Mouse (Mus musculus) midbrain, embryonic 14.5 days (tissue): ENCODE data around the gene Smtn. TPM values are rescaled to one million over a fixed set of nuclear protein-coding genes. Genes with fewer than 3 reads are reported as not detected.

ENCODE experiments used
- ATAC-seq: fragments of 200-750 bp; cut with Nextera tagmentation; 2 replicates; pipeline ENCODE4 v1.8.0; 2017; ENCODE audit warnings: moderate number of reproducible peaks, moderate library complexity; ENCODE audit not compliant: low FRiP score, low TSS enrichment
- DNase-seq: peaks from one replicate; pipeline ENCODE4 v3.0.0-alpha.2; 2015
- H3K27ac ChIP-seq: fragments of 300-500 bp; sonication (generic); replicated peaks from 2 replicates; pipeline ENCODE4 v1.5.1; 2014; ENCODE audit warnings: mild to moderate bottlenecking, low read depth, low read length, moderate library complexity
- H3K27me3 ChIP-seq: fragments of 300-500 bp; sonication (generic); 2 replicates; pipeline ENCODE4 v1.6.1; 2014; ENCODE audit warnings: low read length, control low read depth, mixed read lengths; ENCODE audit not compliant: control insufficient read depth, insufficient read depth
- H3K36me3 ChIP-seq: fragments of 300-500 bp; sonication (generic); 2 replicates; pipeline ENCODE4 v1.6.1; 2014; ENCODE audit warnings: low read length, control low read depth; ENCODE audit not compliant: control insufficient read depth, insufficient read depth
- H3K4me1 ChIP-seq: fragments of 300-500 bp; sonication (generic); 2 replicates; pipeline ENCODE4 v1.6.1; 2014; ENCODE audit warnings: mild to moderate bottlenecking, antibody characterized with exemption, low read length, control low read depth; ENCODE audit not compliant: control insufficient read depth, insufficient read depth
- H3K4me2 ChIP-seq: fragments of 300-500 bp; sonication (generic); 2 replicates; pipeline ENCODE4 v1.6.1; 2014; ENCODE audit warnings: mild to moderate bottlenecking, low read length, moderate library complexity
- H3K4me3 ChIP-seq: fragments of 300-500 bp; sonication (generic); replicated peaks from 2 replicates; pipeline ENCODE4 v1.5.1; 2014; ENCODE audit warnings: low read depth, low read length
- H3K9ac ChIP-seq: fragments of 300-500 bp; sonication (generic); replicated peaks from 2 replicates; pipeline ENCODE4 v1.6.1; 2014; ENCODE audit warnings: mild to moderate bottlenecking, low read length, moderate library complexity
- H3K9me3 ChIP-seq: fragments of 300-500 bp; sonication (generic); 2 replicates; pipeline ENCODE4 v1.6.1; 2016; ENCODE audit warnings: low read length, control low read depth, mixed read lengths; ENCODE audit not compliant: control insufficient read depth
- WGBS: fragments of 180-500 bp; shearing (Covaris S2); extraction: QIAGEN DNeasy Blood & Tissue Kit; methylation state at CpG from one replicate; pipeline ENCODE4 v1.1.7; 2014; 5-methylcytosine and 5-hydroxymethylcytosine counted together
- polyA plus RNA-seq: library from polyadenylated mRNA; unstranded; fragments of >200 nt; fragmentation: Nextera tagmentation; extraction: Ambion mirVana; gene quantifications from 2 replicates; pipeline ENCODE4 v1.2.1, GENCODE M21; 2014

Gene Smtn
- polyA plus RNA-seq, 1 experiment from 2014 or later: 12.8 TPM

- H3K4me3 ChIP-seq: no peak overlapping the region
- peaks cover 11% of the 10 kb centered on the region for H3K4me1 ChIP-seq
- no peak for DNase-seq
- ATAC-seq: no peak
- H3K4me2 ChIP-seq: no peak overlapping the region
- H3K27ac ChIP-seq: no peak overlapping the region
- WGBS: 88% methylated on average over 11 of the region's 11 CpGs
- H3K27me3 ChIP-seq: peaks cover 18% of the 10 kb centered on the region
- H3K9me3 ChIP-seq: no peaks in the 10 kb centered on the region
- no peaks in the 10 kb centered on the region for H3K36me3 ChIP-seq
- no peak overlapping the region for H3K9ac ChIP-seq
These were observed 20.5 kb downstream of the Smtn start for GRCm38 (mm10) chr11:3519756-3520398.

GRCm38 (mm10) chr11:3519051-3519726 is 21.2 kb downstream of the Smtn start:
- 72% methylated on average over 4 of the region's 4 CpGs for WGBS
- Histone ChIP-seq H3K27ac (no peak overlapping the region), H3K9ac (no peak overlapping the region), H3K4me3 (no peak overlapping the region), H3K4me1 (peaks cover 11% of the 10 kb centered on the region), H3K4me2 (no peak overlapping the region), H3K36me3 (no peaks in the 10 kb centered on the region), H3K9me3 (no peaks in the 10 kb centered on the region), H3K27me3 (peaks cover 18% of the 10 kb centered on the region)
- DNase-seq (no peak), ATAC-seq (no peak)

- no peaks in the 10 kb centered on the region for H3K9me3 ChIP-seq
- peaks cover 18% of the 10 kb centered on the region for H3K27me3 ChIP-seq
- no peak for ATAC-seq
- DNase-seq: no peak
- H3K4me1 ChIP-seq: peaks cover 11% of the 10 kb centered on the region
- peak overlapping the region; percentile 55; the same call in 1 of the 2 replicates for H3K9ac ChIP-seq
- no peak overlapping the region for H3K27ac ChIP-seq
- H3K4me2 ChIP-seq: peak overlapping the region; percentile 65
- peak overlapping the region; percentile 35 for H3K4me3 ChIP-seq
- H3K36me3 ChIP-seq: no peaks in the 10 kb centered on the region
- 60% methylated on average over 13 of the region's 13 CpGs for WGBS
These were observed 22.3 kb downstream of the Smtn start for GRCm38 (mm10) chr11:3517846-3518732.

GRCm38 (mm10) chr11:3516859-3517845 is 23.3 kb downstream of the Smtn start:
- Histone ChIP-seq H3K9ac (peak overlapping the region; percentile 55), H3K4me3 (peak overlapping the region; percentile 35), H3K27me3 (peaks cover 18% of the 10 kb centered on the region), H3K36me3 (no peaks in the 10 kb centered on the region), H3K9me3 (no peaks in the 10 kb centered on the region), H3K27ac (no peak overlapping the region), H3K4me2 (peak overlapping the region; percentile 65), H3K4me1 (peaks cover 11% of the 10 kb centered on the region)
- no peak for ATAC-seq
- 2% methylated on average over 50 of the region's 50 CpGs for WGBS
- DNase-seq: peak; percentile 68

- peaks cover 11% of the 10 kb centered on the region for H3K4me1 ChIP-seq
- DNase-seq (no peak), ATAC-seq (no peak)
- H3K9me3 ChIP-seq: no peaks in the 10 kb centered on the region
- no peak overlapping the region for H3K4me2 ChIP-seq
- no peaks in the 10 kb centered on the region for H3K36me3 ChIP-seq
- H3K4me3 ChIP-seq: no peak overlapping the region
- no peak overlapping the region for H3K9ac ChIP-seq
- peaks cover 18% of the 10 kb centered on the region for H3K27me3 ChIP-seq
- 81% methylated on average over 5 of the region's 5 CpGs for WGBS
- H3K27ac ChIP-seq: no peak overlapping the region
These were observed 24.3 kb downstream of the Smtn start for GRCm38 (mm10) chr11:3516121-3516520.

- Histone ChIP-seq H3K4me1 (peaks cover 11% of the 10 kb centered on the region), H3K36me3 (no peaks in the 10 kb centered on the region), H3K4me2 (peak overlapping the region; percentile 74), H3K27me3 (peaks cover 18% of the 10 kb centered on the region), H3K9ac (no peak overlapping the region), H3K4me3 (no peak overlapping the region), H3K27ac (no peak overlapping the region), H3K9me3 (no peaks in the 10 kb centered on the region)
- WGBS: 73% methylated on average over 4 of the region's 4 CpGs
- no peak for DNase-seq
- ATAC-seq: no peak
These were observed 24.8 kb downstream of the Smtn start for GRCm38 (mm10) chr11:3515637-3516036.

GRCm38 (mm10) chr11:3515216-3515615 is 25.2 kb downstream of the Smtn start:
- Histone ChIP-seq H3K9ac (peak overlapping the region; percentile 43; the same call in 1 of the 2 replicates), H3K4me3 (peak overlapping the region; percentile 45), H3K36me3 (no peaks in the 10 kb centered on the region), H3K9me3 (no peaks in the 10 kb centered on the region), H3K27ac (no peak overlapping the region), H3K27me3 (peaks cover 18% of the 10 kb centered on the region), H3K4me2 (peak overlapping the region; percentile 74), H3K4me1 (peaks cover 11% of the 10 kb centered on the region)
- WGBS: 14% methylated on average over 4 of the region's 4 CpGs
- ATAC-seq: 0 out of 2 replicates have a peak, but pooled peaks have one; percentile 3
- no peak for DNase-seq
